Mouse (Mus musculus) ES-Bruce4 (cell line): ENCODE data around the gene Atoh8.

ENCODE experiments used
- CTCF ChIP-seq: IDR thresholded peaks from one replicate; pipeline ENCODE4 v1.8.1; 2011; ENCODE audit warnings: low read depth, low read length
- EP300 ChIP-seq: IDR thresholded peaks from 2 replicates; pipeline ENCODE4 v1.6.1; 2011; ENCODE audit warnings: low read depth, low read length; ENCODE audit not compliant: insufficient read depth
- POLR2A ChIP-seq: IDR thresholded peaks from one replicate; pipeline ENCODE4 v1.8.1; 2011; ENCODE audit warnings: low read length; ENCODE audit not compliant: insufficient read depth

DNA sequence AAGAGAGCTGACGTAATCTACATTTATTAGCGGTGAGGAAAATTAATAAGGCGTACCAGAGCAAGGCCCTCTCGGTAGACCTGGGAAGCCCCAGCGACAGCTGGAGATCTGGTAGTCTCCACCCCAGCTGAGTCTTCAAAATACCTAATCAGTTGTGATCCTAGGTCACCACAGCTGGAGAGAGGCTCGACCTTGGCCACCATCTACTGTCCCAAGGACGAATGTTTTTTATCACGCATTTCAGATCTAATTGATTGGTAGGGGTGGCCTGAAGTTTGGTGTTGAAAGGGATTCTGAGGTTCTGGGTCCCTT, 6.4 kb upstream of the Atoh8 start:
- no peak for TF ChIP-seq EP300
- no peak for TF ChIP-seq POLR2A
- no peak for TF ChIP-seq CTCF
